Mouse (Mus musculus) midbrain, postnatal 0 days (tissue): ENCODE data around the gene Iqcn. TPM values are rescaled to one million over a fixed set of nuclear protein-coding genes. Genes with fewer than 3 reads are reported as not detected.

ENCODE experiments used
- ATAC-seq: fragments of 200-750 bp; cut with Nextera tagmentation; 2 replicates; pipeline ENCODE4 v1.8.0; 2017; ENCODE audit warnings: moderate number of reproducible peaks, mild to moderate bottlenecking, moderate TSS enrichment, moderate library complexity; ENCODE audit not compliant: low FRiP score
- DNase-seq: peaks from one replicate; pipeline ENCODE4 v3.0.0-alpha.2; 2015; ENCODE audit warnings: low spot score
- H3K27ac ChIP-seq: fragments of 300-500 bp; sonication (generic); 2 replicates; pipeline ENCODE4 v1.5.1; 2014; ENCODE audit warnings: low read depth, mild to moderate bottlenecking, low read length, mixed read lengths
- H3K27me3 ChIP-seq: fragments of 300-500 bp; sonication (generic); 2 replicates; pipeline ENCODE4 v1.6.1; 2014; ENCODE audit warnings: low read length, control low read depth, mixed read lengths; ENCODE audit not compliant: insufficient read depth
- H3K36me3 ChIP-seq: fragments of 300-500 bp; sonication (generic); 2 replicates; pipeline ENCODE4 v1.6.1; 2014; ENCODE audit warnings: low read length, control low read depth, mixed read lengths; ENCODE audit not compliant: insufficient read depth
- H3K4me1 ChIP-seq: fragments of 300-500 bp; sonication (generic); 2 replicates; pipeline ENCODE4 v1.6.1; 2014; ENCODE audit warnings: mild to moderate bottlenecking, control low read depth, antibody characterized with exemption, low read length, mixed read lengths; ENCODE audit not compliant: insufficient read depth
- H3K4me2 ChIP-seq: fragments of 300-500 bp; sonication (generic); 2 replicates; pipeline ENCODE4 v1.6.1; 2014; ENCODE audit warnings: low read depth, mild to moderate bottlenecking, low read length, mixed read lengths; ENCODE audit not compliant: poor library complexity, severe bottlenecking
- H3K4me3 ChIP-seq: fragments of 300-500 bp; sonication (generic); 2 replicates; pipeline ENCODE4 v1.5.1; 2014; ENCODE audit warnings: low read depth, mild to moderate bottlenecking, low read length, moderate library complexity
- H3K9ac ChIP-seq: fragments of 300-500 bp; sonication (generic); replicated peaks from 2 replicates; pipeline ENCODE4 v1.6.1; 2014; ENCODE audit warnings: mild to moderate bottlenecking, low read length, moderate library complexity, mixed read lengths; ENCODE audit not compliant: poor library complexity, severe bottlenecking
- H3K9me3 ChIP-seq: fragments of 300-500 bp; sonication (generic); 2 replicates; pipeline ENCODE4 v1.6.1; 2016; ENCODE audit warnings: low read length, control low read depth
- CTCF ChIP-seq: IDR thresholded peaks from 2 replicates; pipeline ENCODE4 v1.5.1; 2016; ENCODE audit warnings: antibody characterized with exemption, mild to moderate bottlenecking
- whole genome bisulfite sequencing: fragments of 180-500 bp; shearing (Covaris S2); extraction: QIAGEN DNeasy Blood & Tissue Kit; methylation state at CpG from one replicate; pipeline ENCODE4 v1.1.7; 2014; 5-methylcytosine and 5-hydroxymethylcytosine counted together
- polyA plus RNA-seq: library from polyadenylated mRNA; unstranded; fragments of >200 nt; fragmentation: Nextera tagmentation; extraction: Ambion mirVana; gene quantifications from 2 replicates; pipeline ENCODE4 v1.2.1, GENCODE M21; 2015
- total RNA-seq: library from RNA; depleted of rRNA; stranded (reverse); fragments of >200 nt; gene quantifications from 2 replicates; pipeline ENCODE4 v1.2.3, GENCODE M21; 2014

Iqcn gene
- total and polyA plus RNA-seq, 2 experiments from 2014 or later: 0.06 to 0.22 TPM

- no peak for ATAC-seq
- Histone ChIP-seq H3K27ac (peak overlapping the region; percentile 96), H3K4me3 (peak overlapping the region; percentile 52), H3K36me3 (peaks cover 16% of the 10 kb centered on the region; the same call in 1 of the 2 replicates), H3K9me3 (no peaks in the 10 kb centered on the region), H3K27me3 (no peaks in the 10 kb centered on the region), H3K4me1 (peaks cover 8% of the 10 kb centered on the region; the same call in 1 of the 2 replicates), H3K9ac (peak overlapping the region; percentile 62), H3K4me2 (peak overlapping the region; percentile 63)
- no peak for DNase-seq
- WGBS: 86% methylated on average over 3 of the region's 3 CpGs
- no peak for TF ChIP-seq CTCF
Measured at GRCm38 (mm10) chr8:70674109-70674508, 29.1 kb upstream of the Iqcn start.

- H3K9me3 ChIP-seq: no peaks in the 10 kb centered on the region
- H3K36me3 ChIP-seq: peaks cover 17% of the 10 kb centered on the region; the same call in 1 of the 2 replicates
- TF ChIP-seq CTCF: no peak
- 0 out of 2 replicates have a peak overlapping the region, but pooled peaks have one; percentile 62 for H3K9ac ChIP-seq
- H3K27ac ChIP-seq: no peak overlapping the region; the same call in 1 of the 2 replicates
- no peak for ATAC-seq
- no peak overlapping the region for H3K4me2 ChIP-seq
- no peaks in the 10 kb centered on the region for H3K27me3 ChIP-seq
- H3K4me3 ChIP-seq: no peak overlapping the region
- peaks cover 8% of the 10 kb centered on the region; the same call in 1 of the 2 replicates for H3K4me1 ChIP-seq
- no peak for DNase-seq
- 93% methylated on average over 4 of the region's 4 CpGs for WGBS
Measured at GRCm38 (mm10) chr8:70674716-70675115, 28.5 kb upstream of the Iqcn start.

DNA sequence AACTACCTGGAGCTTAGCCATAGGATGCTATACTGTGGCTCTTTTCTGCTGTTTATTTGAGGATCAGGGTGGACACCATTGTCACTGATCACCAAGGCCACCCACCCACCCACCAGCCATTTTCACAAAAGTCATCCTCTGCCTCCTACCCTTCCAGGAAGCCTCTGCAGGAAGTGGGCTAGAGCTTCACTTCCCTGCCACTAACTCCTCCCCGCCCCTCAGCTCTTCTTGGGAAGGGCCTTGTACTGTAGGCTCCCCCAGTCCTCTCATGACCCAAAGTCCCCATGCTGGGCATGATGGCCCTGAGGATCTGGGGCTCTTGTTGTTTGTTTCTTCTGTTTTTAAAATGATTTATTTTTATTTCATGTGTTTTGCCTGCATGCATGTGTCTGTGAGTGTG lies 27.9 kb upstream of the Iqcn start:
- Histone ChIP-seq H3K27me3 (no peaks in the 10 kb centered on the region), H3K9ac (no peak overlapping the region), H3K4me1 (peaks cover 8% of the 10 kb centered on the region; the same call in 1 of the 2 replicates), H3K27ac (no peak overlapping the region), H3K4me3 (no peak overlapping the region), H3K4me2 (no peak overlapping the region), H3K9me3 (no peaks in the 10 kb centered on the region), H3K36me3 (peaks cover 17% of the 10 kb centered on the region; the same call in 1 of the 2 replicates)
- no peak for DNase-seq
- WGBS: 89% methylated on average over 1 of the region's 1 CpGs
- no peak for TF ChIP-seq CTCF
- no peak for ATAC-seq

DNA sequence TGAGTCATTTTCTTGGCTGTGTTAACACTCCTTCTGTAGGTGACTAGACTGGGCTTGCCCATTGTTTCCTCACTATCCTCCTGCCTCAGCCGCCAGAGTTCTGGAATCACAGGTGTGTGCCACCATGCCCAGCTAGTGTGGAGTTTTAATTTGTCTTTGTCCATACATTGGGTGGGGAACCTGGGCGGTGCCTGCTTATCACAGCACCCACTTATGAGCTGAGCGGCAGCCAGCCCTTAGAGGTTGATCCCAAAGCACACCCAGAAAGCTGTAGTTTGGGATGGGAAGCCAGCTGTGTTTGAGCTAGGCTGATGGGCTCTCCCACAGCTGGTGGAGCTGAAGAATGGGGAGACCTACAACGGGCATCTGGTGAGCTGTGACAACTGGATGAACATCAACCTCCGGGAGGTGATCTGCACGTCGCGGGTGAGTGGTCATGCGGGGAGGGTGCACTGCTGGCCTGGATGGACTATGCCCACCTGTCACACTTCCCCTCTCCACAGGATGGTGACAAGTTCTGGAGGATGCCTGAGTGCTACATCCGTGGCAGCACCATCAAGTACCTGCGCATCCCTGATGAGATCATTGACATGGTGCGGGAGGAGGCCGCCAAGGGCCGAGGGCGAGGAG lies 25.7 kb upstream of the Iqcn start:
- WGBS: 98% methylated on average over 15 of the region's 15 CpGs
- ATAC-seq: no peak
- Histone ChIP-seq H3K4me2 (no peak overlapping the region), H3K4me1 (peaks cover 8% of the 10 kb centered on the region; the same call in 1 of the 2 replicates), H3K36me3 (peaks cover 17% of the 10 kb centered on the region; the same call in 1 of the 2 replicates), H3K9ac (no peak overlapping the region), H3K9me3 (no peaks in the 10 kb centered on the region), H3K27me3 (no peaks in the 10 kb centered on the region), H3K4me3 (no peak overlapping the region), H3K27ac (no peak overlapping the region)
- no peak for DNase-seq
- TF ChIP-seq CTCF: no peak

- Histone ChIP-seq H3K4me2 (no peak overlapping the region), H3K4me3 (no peak overlapping the region), H3K4me1 (peaks cover 8% of the 10 kb centered on the region; the same call in 1 of the 2 replicates), H3K9ac (no peak overlapping the region), H3K27ac (no peak overlapping the region), H3K27me3 (no peaks in the 10 kb centered on the region), H3K36me3 (peaks cover 17% of the 10 kb centered on the region; the same call in 1 of the 2 replicates), H3K9me3 (no peaks in the 10 kb centered on the region)
- no peak for TF ChIP-seq CTCF
- DNase-seq (no peak), ATAC-seq (no peak)
Measured at GRCm38 (mm10) chr8:70678679-70679078, 24.6 kb upstream of the Iqcn start.

DNA sequence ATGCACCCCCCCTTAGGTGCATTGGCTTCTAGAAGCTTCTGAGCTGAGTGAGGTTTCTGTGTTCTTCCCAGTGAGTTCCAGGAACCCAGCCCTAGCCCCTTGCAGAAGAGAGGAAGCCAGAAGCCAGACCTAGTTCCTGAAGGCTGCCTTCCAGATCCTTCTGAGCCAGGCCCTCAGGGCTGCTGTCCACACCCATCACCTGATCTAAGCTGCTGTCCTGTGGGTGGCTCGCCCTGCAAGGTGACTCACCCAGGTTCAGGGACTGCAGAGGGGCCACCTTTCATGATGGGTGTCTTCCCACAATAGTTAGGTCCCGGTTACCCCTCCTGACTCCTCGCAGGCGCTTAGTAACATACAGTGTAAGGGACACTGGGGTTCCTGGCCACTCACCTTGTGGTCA lies 23.9 kb upstream of the Iqcn start:
- 98% methylated on average over 4 of the region's 4 CpGs for WGBS
- ATAC-seq (no peak), DNase-seq (no peak)
- TF ChIP-seq CTCF: no peak
- Histone ChIP-seq H3K9ac (no peak overlapping the region), H3K4me3 (no peak overlapping the region), H3K27ac (no peak overlapping the region), H3K4me2 (no peak overlapping the region), H3K27me3 (no peaks in the 10 kb centered on the region), H3K36me3 (peaks cover 17% of the 10 kb centered on the region; the same call in 1 of the 2 replicates), H3K4me1 (peaks cover 1% of the 10 kb centered on the region; the same call in 1 of the 2 replicates), H3K9me3 (no peaks in the 10 kb centered on the region)
